Mouse (Mus musculus) layer of hippocampus, adult 2 months (tissue): ENCODE data around the gene Eid2b. TPM values are rescaled to one million over a fixed set of nuclear protein-coding genes. Genes with fewer than 3 reads are reported as not detected.
A peak's percentile ranks its signal among the peaks of the same experiment; 100 is the strongest.

Source experiments
- DNase-seq, 2 experiments: peaks; one replicate each; pipeline ENCODE4 v3.0.0; 2022; ENCODE audit warnings: low spot score in 2 of 2
- H3K27ac ChIP-seq: fragments of 200-600 bp; 2 replicates; pipeline ENCODE4 v1.8.1; 2022
- H3K4me3 ChIP-seq: fragments of 200-600 bp; 2 replicates; pipeline ENCODE4 v1.8.1; 2022; ENCODE audit warnings: mild to moderate bottlenecking
- CTCF ChIP-seq: fragments of 200-600 bp; conservative IDR thresholded peaks from 2 replicates; pipeline ENCODE4 v1.8.1; 2022; ENCODE audit warnings: antibody characterized with exemption, mild to moderate bottlenecking, moderate library complexity
- total RNA-seq, 2 experiments: library from RNA; stranded (reverse); gene quantifications; 2 replicates each; pipeline ENCODE4 v1.2.3; 2021

The Eid2b gene
- total RNA-seq, 2 experiments from 2014 or later: 34.3 to 37.5 TPM

DNA sequence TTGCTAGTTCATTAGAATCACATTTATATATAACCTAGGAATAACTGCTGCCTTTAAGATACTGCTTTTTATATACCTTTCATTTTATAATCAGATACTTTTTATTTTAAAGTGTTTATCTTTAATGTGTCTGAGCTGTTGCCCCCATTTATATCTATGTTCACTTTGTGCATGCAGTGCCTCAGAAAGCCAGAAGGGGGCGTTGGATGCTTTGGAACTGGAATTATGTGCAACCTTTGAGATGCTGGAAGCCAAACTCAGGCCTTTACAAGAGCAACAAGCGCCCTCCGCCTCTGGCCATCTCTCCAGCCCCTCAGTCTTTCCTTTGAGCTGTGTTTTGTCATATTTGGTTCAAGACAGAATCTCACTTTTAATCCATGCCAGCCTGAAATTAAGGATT, 5.8 kb upstream of the Eid2b start:
- no peak overlapping the region for H3K27ac ChIP-seq
- peak; percentile 61 for TF ChIP-seq CTCF
- H3K4me3 ChIP-seq: no peak overlapping the region
- DNase-seq: no peak

DNA sequence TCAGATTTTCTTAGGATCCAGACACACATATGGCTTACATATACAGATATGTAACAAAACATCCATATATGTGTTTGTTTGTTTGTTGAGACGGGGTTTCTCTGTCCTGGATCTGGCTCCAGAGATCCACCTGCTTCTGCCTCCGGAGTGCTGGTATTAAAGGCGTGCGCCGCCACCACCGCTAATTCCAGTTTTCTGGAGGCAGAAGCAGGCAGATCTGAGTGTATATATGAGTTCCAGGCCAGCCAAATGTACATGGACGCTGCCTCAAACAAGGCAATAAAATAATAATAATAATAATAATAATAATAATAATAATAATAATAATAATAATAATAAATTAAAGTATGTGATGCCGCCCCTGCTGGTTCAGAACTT, 313 bp upstream of the Eid2b start:
- DNase-seq: no peak
- Histone ChIP-seq H3K27ac (no peak overlapping the region), H3K4me3 (no peak overlapping the region)
- TF ChIP-seq CTCF: no peak

- TF ChIP-seq CTCF: no peak
- DNase-seq: no peak
- Histone ChIP-seq H3K27ac (peak overlapping the region; percentile 95), H3K4me3 (peak overlapping the region; percentile 92)
These were observed 727 bp downstream of the Eid2b start for GRCm38 (mm10) chr7:28278279-28278652.

GRCm38 (mm10) chr7:28280630-28281029, 3.1 kb downstream of the Eid2b start:
- DNase-seq: peak in 1 of 2 experiments; percentile 2
- TF ChIP-seq CTCF: no peak
- H3K27ac ChIP-seq: no peak overlapping the region
- no peak overlapping the region for H3K4me3 ChIP-seq

GRCm38 (mm10) chr7:28290165-28290564, 12.6 kb downstream of the Eid2b start:
- TF ChIP-seq CTCF: no peak
- DNase-seq: no peak
- Histone ChIP-seq H3K27ac (no peak overlapping the region), H3K4me3 (no peak overlapping the region)

GRCm38 (mm10) chr7:28290638-28291590, 13.4 kb downstream of the Eid2b start, which contains the start of gene Selenov:
Gene Selenov (minus strand): TSS chr7:28291186.
- no peak within 1 kb of the TSS for H3K27ac ChIP-seq
- peak within 1 kb of the TSS; percentile 20; the same call in 1 of the 2 replicates for H3K4me3 ChIP-seq
- DNase-seq: peak; percentile 38 to 41
- peak; percentile 60 for TF ChIP-seq CTCF

GRCm38 (mm10) chr7:28294481-28294880, 16.9 kb downstream of the Eid2b start:
- Histone ChIP-seq H3K4me3 (peak overlapping the region; percentile 55), H3K27ac (peak overlapping the region; percentile 39; the same call in 1 of the 2 replicates)
- DNase-seq: peak; percentile 58 to 73
- no peak for TF ChIP-seq CTCF

DNA sequence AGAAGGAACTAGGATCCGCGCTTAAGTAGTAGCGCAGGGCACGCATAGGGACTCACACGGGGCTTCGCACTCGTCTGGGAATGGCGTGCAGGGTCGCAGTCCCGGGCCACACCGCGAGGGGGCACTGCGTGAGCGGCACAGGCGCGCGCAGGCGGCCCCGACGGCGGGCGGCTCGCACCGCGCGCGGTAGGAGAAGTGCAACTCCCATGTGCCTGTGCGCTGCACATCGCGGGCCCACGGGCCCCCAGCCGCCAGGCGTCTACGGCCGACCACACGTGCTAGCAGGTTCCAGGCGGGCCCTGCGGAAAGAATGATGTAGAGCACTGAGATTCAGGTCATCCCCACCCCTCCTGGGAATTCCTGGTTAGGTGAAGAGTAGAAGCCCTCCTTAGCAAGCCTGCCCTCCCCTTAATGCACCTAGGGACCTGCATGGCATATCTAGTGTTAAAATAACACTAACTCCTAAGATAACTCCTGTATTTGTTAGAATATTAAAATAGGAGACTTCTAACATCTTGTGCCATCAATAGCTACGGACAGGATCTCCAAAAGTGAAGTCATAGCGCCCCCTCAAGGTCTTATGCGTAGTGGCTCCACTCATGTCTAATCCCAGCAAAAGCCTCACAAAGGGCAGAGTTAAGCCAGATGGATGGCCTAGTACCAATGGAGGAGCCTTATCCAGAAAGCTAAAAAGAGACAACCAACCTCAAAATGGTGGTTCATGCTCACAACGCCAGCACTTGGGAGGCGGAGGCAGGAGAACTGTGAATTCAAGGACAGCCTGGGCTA, 21.5 kb downstream of the Eid2b start:
- Histone ChIP-seq H3K4me3 (0 out of 2 replicates have a peak overlapping the region, but pooled peaks have one; percentile 18), H3K27ac (no peak overlapping the region)
- peak; percentile 38 to 56 for DNase-seq
- peak; percentile 69 for TF ChIP-seq CTCF

DNA sequence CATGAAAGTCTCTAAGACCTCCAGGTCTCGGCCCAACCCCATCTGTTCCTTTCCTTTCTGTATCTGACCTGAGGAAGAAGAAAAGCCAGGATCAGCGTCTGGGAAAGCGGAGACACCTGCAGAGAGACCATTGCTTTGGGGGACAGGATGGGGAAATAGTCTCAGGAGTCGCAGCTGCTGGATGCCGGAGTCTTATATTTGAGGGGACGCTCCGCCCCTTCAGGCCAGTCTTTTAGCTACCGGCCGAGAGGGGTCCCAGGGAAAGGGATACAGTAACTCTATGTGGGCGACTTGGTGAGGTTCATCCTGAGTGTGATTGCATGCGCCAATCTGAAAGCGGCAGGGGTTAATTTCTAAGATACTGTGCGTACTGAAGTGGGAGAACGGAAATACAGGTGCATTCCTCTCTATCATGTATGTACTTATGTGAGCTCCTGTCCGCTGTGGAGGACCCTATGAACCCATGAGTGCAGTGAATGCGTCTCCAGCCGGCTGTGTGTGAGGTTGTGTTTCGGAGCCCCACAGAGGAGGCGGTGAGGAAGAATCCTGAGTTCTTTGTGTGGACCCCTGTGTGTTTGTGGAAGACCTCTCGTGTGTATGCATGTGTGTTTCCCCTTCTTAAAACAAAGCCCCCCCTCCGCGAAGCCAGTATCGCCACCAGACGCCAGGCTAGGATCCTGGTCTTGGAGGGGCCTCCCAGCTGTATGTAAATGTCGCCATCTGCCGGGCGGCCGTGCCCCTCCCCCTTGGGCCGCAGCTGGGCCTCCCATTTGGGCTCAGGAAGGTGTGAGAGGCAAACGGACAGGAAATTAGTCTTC, 24.3 kb downstream of the Eid2b start, which contains the start of gene Dll3:
Gene Dll3 (minus strand): TSS at position 623 of the 818 bp plus-strand sequence.
- H3K4me3 ChIP-seq: peak within 1 kb of the TSS; percentile 30
- peak; percentile 33 to 35 for DNase-seq
- no peak within 1 kb of the TSS for H3K27ac ChIP-seq
- TF ChIP-seq CTCF: peak; percentile 63

DNA sequence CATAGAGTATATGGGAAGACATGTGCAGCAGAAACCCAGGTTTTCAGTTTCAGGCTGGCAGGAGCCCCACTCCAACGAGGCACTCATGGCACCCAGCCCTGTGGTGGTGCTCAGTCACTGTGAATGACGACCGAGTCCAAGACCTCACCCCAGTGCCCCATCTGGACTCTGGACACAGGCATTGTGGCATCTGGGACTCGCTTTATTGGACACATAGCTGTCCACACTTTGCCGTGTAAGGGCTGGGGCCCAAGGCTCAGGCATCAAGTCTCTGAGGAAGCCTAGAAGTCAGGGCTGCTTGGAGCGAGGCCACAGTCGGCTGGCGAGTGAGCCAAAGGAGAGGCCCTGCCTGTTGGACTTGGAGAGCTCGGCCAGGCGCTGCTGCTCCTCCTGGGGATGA, 28.1 kb downstream of the Eid2b start:
- no peak for TF ChIP-seq CTCF
- H3K4me3 ChIP-seq: no peak overlapping the region
- no peak overlapping the region for H3K27ac ChIP-seq
- no peak for DNase-seq

DNA sequence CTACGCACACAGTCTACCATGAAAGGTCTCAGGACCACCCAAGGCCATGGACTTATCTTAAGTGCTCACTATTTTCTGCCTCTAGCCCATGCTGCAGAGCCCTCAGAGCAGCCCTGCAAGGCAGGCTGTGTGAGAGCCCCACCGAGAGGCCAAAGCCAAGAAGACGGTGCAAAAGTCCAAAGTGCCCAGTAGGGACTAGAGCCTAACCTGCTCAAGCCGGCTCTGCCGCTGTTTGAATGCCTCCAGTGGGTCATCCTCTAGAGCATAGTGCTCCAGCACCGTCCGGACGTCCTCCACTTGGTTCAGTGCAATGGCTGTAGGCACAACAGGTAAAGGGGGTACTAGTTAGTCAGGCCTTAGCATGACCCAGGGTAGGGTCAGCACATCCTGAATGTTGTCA, 28.7 kb downstream of the Eid2b start:
- no peak overlapping the region for H3K4me3 ChIP-seq
- TF ChIP-seq CTCF: no peak

DNA sequence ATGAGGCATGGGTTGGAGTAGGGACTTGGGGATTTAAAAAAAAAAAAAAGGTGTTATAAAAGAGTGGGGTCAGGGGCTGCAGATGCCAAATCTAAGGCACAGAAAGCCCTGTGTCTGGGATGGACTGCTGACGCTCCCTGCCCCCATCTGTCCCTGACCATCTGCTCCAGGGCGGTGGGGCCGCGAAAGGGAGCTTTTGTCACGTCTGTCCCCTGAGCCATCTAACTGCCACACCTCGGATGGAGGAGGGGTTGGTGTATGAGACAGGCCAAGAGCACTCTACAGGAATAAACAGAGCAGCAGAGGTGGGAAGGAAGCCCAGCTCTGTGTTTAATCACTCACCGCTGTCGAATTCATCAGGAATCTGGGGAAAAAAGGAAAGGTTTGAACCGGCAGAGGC, 32.2 kb downstream of the Eid2b start:
- TF ChIP-seq CTCF: no peak
- Histone ChIP-seq H3K27ac (no peak overlapping the region), H3K4me3 (no peak overlapping the region)
- no peak for DNase-seq

More for the DNA sequence above, 28.7 kb downstream of the Eid2b start:
- DNase-seq: no peak
- H3K27ac ChIP-seq: no peak overlapping the region
